Mouse (Mus musculus) G1E (cell line): ENCODE measurements around the gene Cntn5.

Source experiments
- CTCF ChIP-seq: IDR thresholded peaks from 2 replicates; pipeline ENCODE4 v1.5.1; 2012; ENCODE audit warnings: low read depth, low read length, inconsistent platforms, mixed read lengths
- GATA1 ChIP-seq: IDR thresholded peaks from 2 replicates; pipeline ENCODE4 v1.6.1; 2012; ENCODE audit warnings: borderline replicate concordance, low read length, inconsistent platforms, mixed read lengths

GRCm38 (mm10) chr9:10492243-10492642 is 412.3 kb downstream of the Cntn5 start:
- no peak for TF ChIP-seq CTCF
- TF ChIP-seq GATA1: no peak
